Mouse (Mus musculus): Measurements from ENCODE around the gene Pef1.

DNA sequence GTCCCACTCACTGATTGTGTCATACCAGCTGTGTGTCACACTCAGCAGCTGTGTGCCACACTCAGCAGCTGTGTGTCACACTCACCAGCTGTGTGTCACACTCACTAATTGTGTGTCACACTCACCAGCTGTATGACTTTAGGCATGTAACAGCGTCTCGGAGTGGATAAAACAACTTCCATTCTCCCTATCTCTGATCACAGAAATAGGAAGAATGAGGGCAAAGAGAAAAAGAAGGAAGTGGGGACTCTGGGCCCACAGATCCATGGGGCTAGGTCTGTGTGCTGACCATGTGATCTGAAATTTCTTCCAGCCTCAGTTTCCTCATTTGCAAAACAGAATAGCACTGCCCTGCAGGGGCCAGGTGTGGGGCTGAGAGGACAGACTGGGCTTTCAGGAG, 30.6 kb upstream of the Pef1 start:
- TF ChIP-seq EP300 (IDR thresholded peaks at IDR 0.05; ENCODE audit: low read depth) = no peak
- TF ChIP-seq CTCF (IDR thresholded peaks at IDR 0.05; ENCODE audit: low read depth) = no peak
